In the genomic region with DNA sequence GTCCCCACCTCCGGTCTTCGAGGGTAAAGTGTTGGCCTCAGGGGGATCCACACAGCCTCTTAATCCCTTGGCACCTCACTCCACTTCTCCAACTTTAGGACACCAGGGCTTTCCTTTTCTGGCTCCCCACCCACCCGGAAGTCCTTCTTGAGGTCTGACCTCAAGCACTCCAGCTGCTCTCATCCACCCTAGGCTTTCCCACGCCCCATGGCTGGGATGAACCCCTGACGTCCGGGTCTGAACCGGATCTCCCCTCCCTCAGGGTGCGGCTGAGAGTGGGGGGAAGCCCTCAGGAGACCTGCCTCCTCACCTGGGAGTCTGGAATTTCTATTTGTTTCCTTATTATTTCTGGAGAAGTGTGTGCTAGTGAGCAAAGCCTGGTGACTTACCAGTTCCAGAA, we compare ENCODE assay signal across 1 mouse cellular context.
TF ChIP-seq lines count a peak whose summit lies in the region.

No protein-coding gene starts in this region.

TF ChIP-seq in myocyte, 11 proteins besides CTCF, POLR2A, EP300 and RAD21 (continued from another document):
- TF ChIP-seq TCF3 (IDR thresholded peaks at IDR 0.05; ENCODE audit: insufficient read length, low read depth): no peak
- no peak for TF ChIP-seq SRF (IDR thresholded peaks at IDR 0.05; ENCODE audit: control insufficient read depth, insufficient read length, low read depth)
